Mouse (Mus musculus) intestine, postnatal 0 days (tissue): ENCODE results near the gene Stradb. TPM values are rescaled to one million over a fixed set of nuclear protein-coding genes. Genes with fewer than 3 reads are reported as not detected.

Source experiments
- ATAC-seq: fragments of 200-750 bp; cut with Nextera tagmentation; 2 replicates; pipeline ENCODE4 v1.8.0; 2017; ENCODE audit warnings: mild to moderate bottlenecking, moderate TSS enrichment, moderate library complexity
- H3K27ac ChIP-seq: fragments of 300-500 bp; sonication (generic); 2 replicates; pipeline ENCODE4 v1.5.1; 2014; ENCODE audit warnings: mild to moderate bottlenecking, low read depth, low read length, moderate library complexity
- H3K27me3 ChIP-seq: fragments of 300-500 bp; sonication (generic); replicated peaks from 2 replicates; pipeline ENCODE4 v1.6.1; 2014; ENCODE audit warnings: low read length, mixed read lengths; ENCODE audit not compliant: control insufficient read depth, insufficient read depth
- H3K36me3 ChIP-seq: fragments of 300-500 bp; sonication (generic); 2 replicates; pipeline ENCODE4 v1.6.1; 2014; ENCODE audit warnings: mild to moderate bottlenecking, moderate library complexity; ENCODE audit not compliant: control insufficient read depth, insufficient read depth
- H3K4me1 ChIP-seq: fragments of 300-500 bp; sonication (generic); replicated peaks from 2 replicates; pipeline ENCODE4 v1.6.1; 2014; ENCODE audit warnings: antibody characterized with exemption, low read length, mixed read lengths; ENCODE audit not compliant: control insufficient read depth, insufficient read depth
- H3K4me2 ChIP-seq: fragments of 300-500 bp; sonication (generic); replicated peaks from 2 replicates; pipeline ENCODE4 v1.6.1; 2014; ENCODE audit warnings: low read depth, mild to moderate bottlenecking, moderate library complexity
- H3K4me3 ChIP-seq: fragments of 300-500 bp; sonication (generic); 2 replicates; pipeline ENCODE4 v1.5.1; 2014; ENCODE audit warnings: low read depth, low read length
- H3K9ac ChIP-seq: fragments of 300-500 bp; sonication (generic); 2 replicates; pipeline ENCODE4 v1.6.1; 2014; ENCODE audit warnings: mild to moderate bottlenecking, low read depth, low read length
- H3K9me3 ChIP-seq: fragments of 300-500 bp; sonication (generic); 2 replicates; pipeline ENCODE4 v1.6.1; 2016; ENCODE audit warnings: mixed run types; ENCODE audit not compliant: control insufficient read depth
- CTCF ChIP-seq: sonication (generic); IDR thresholded peaks from 2 replicates; pipeline ENCODE4 v1.5.1; 2016; ENCODE audit warnings: low read depth, mild to moderate bottlenecking, control low read depth, antibody characterized with exemption, moderate library complexity
- WGBS: fragments of 180-500 bp; shearing (Covaris S2); extraction: QIAGEN DNeasy Blood & Tissue Kit; methylation state at CpG from one replicate; pipeline ENCODE4 v1.1.7; 2014; 5-methylcytosine and 5-hydroxymethylcytosine counted together
- polyA plus RNA-seq: library from polyadenylated mRNA; unstranded; fragments of >200 nt; fragmentation: Nextera tagmentation; extraction: Ambion mirVana; gene quantifications from 2 replicates; pipeline ENCODE4 v1.2.1, GENCODE M21; 2015

The Stradb gene
- polyA plus RNA-seq, 1 experiment from 2014 or later: 13.1 TPM

DNA sequence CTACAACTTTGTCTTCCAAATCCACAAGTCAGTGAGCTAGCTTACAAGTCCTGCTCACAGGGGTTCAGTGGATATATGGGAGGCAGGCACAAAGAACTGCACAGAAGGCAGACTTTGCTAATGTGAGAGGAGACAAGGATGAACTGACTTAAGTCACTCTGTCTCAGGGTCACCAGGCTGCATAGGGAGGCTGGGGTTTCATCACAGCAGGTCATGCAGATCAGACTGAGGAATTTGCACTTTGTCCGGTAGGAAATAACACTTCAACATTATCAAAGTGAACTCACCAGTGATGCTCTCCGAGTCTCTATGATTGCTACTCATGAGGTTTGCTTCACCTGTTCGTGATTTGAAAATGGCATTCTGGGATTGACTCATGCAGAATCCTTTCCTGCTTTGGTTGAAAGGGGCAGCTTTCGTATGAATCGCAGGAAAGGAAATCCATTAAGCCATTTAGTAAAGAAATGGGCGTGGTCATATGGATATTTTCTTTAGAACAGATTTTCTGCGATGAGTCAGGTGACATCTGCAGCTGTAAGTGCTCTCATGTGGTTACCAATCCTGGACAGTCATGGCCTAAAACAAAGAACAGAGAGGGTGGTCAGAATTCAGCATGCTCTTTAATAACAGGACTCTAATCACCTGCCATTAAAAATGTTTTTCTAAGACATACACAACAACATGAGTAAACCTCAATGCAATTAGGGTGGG lies 27.2 kb upstream of the Stradb start:
- H3K4me2 ChIP-seq: no peak overlapping the region
- peaks cover 2% of the 10 kb centered on the region for H3K4me1 ChIP-seq
- peak overlapping the region; percentile 46 for H3K27ac ChIP-seq
- 51% methylated on average over 7 of the region's 7 CpGs for WGBS
- H3K27me3 ChIP-seq: no peaks in the 10 kb centered on the region
- ATAC-seq: peak; percentile 80
- H3K9me3 ChIP-seq: no peaks in the 10 kb centered on the region
- no peak overlapping the region for H3K4me3 ChIP-seq
- H3K36me3 ChIP-seq: peaks cover 9% of the 10 kb centered on the region; the same call in 1 of the 2 replicates
- H3K9ac ChIP-seq: no peak overlapping the region
- TF ChIP-seq CTCF: no peak

DNA sequence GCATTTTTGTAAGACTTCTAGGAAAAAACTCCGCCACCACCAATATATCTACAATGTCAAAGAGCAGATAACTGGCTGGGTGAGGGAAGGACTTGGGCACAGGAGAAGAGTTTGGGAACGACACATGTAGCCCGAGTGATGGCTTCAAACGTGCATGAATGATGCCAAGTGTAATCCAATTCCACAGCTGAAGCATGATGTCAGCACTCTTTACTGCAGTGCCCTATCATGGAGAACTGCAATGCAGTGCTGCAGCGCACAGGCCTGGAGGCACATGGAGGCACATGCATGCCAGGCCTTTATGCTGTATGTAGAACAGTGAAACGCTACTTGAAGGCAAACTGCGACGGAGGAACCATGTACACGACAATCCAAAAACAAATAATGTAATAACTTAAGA lies 26.6 kb upstream of the Stradb start:
- H3K4me3 ChIP-seq: no peak overlapping the region
- H3K4me1 ChIP-seq: peaks cover 2% of the 10 kb centered on the region
- 0 out of 2 replicates have a peak overlapping the region, but pooled peaks have one; percentile 46 for H3K27ac ChIP-seq
- 77% methylated on average over 9 of the region's 9 CpGs for WGBS
- no peak for ATAC-seq
- TF ChIP-seq CTCF: no peak
- no peaks in the 10 kb centered on the region for H3K27me3 ChIP-seq
- H3K9me3 ChIP-seq: no peaks in the 10 kb centered on the region
- H3K9ac ChIP-seq: no peak overlapping the region
- peaks cover 9% of the 10 kb centered on the region; the same call in 1 of the 2 replicates for H3K36me3 ChIP-seq
- H3K4me2 ChIP-seq: no peak overlapping the region

DNA sequence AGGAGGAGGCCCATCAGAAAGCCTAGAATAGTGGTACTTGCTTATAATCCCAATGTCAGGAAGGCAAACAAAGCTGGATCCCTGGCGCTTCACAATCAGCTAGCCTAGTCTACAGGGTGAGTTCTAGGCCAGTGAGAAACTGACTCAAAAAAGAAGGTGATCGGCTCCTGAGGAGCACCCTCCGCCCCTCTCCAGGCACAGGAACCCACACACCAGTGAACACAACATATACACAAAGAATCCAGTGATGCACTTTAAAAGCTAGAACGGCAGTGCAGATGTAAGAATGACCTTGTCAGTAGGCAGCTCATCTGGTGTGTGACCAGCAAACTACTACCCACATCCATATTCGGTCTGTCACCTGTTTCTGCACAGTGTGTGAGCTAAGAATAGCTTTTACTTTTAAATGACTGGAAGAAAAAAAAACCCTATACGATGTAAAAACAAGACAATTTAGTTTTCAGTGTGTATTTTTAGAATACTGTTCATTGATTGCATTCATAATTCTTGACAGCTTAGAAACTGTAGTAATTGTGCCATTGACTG lies 23.7 kb upstream of the Stradb start:
- no peak for TF ChIP-seq CTCF
- no peak overlapping the region for H3K4me2 ChIP-seq
- H3K4me3 ChIP-seq: no peak overlapping the region
- no peak overlapping the region for H3K27ac ChIP-seq
- no peak for ATAC-seq
- H3K27me3 ChIP-seq: no peaks in the 10 kb centered on the region
- H3K4me1 ChIP-seq: peaks cover 16% of the 10 kb centered on the region
- WGBS: 83% methylated on average over 6 of the region's 6 CpGs
- no peak overlapping the region for H3K9ac ChIP-seq
- H3K36me3 ChIP-seq: peaks cover 9% of the 10 kb centered on the region; the same call in 1 of the 2 replicates
- no peaks in the 10 kb centered on the region for H3K9me3 ChIP-seq

- Histone ChIP-seq H3K4me3 (no peak overlapping the region), H3K4me1 (peaks cover 16% of the 10 kb centered on the region), H3K27me3 (no peaks in the 10 kb centered on the region), H3K27ac (peak overlapping the region; percentile 73; the same call in 1 of the 2 replicates), H3K4me2 (no peak overlapping the region), H3K36me3 (no peaks in the 10 kb centered on the region), H3K9me3 (no peaks in the 10 kb centered on the region), H3K9ac (no peak overlapping the region)
- no peak for TF ChIP-seq CTCF
- ATAC-seq: peak; percentile 77
- 14% methylated on average over 8 of the region's 8 CpGs for whole genome bisulfite sequencing
Observed at GRCm38 (mm10) chr1:58950899-58951648, 22.2 kb upstream of the Stradb start.

GRCm38 (mm10) chr1:58951841-58952240 lies 21.5 kb upstream of the Stradb start:
- Histone ChIP-seq H3K9ac (no peak overlapping the region), H3K27ac (peak overlapping the region; percentile 73), H3K4me2 (no peak overlapping the region), H3K4me3 (no peak overlapping the region), H3K4me1 (peaks cover 16% of the 10 kb centered on the region), H3K9me3 (no peaks in the 10 kb centered on the region), H3K36me3 (no peaks in the 10 kb centered on the region), H3K27me3 (no peaks in the 10 kb centered on the region)
- ATAC-seq: no peak
- TF ChIP-seq CTCF: no peak
- WGBS: 60% methylated on average over 4 of the region's 4 CpGs

DNA sequence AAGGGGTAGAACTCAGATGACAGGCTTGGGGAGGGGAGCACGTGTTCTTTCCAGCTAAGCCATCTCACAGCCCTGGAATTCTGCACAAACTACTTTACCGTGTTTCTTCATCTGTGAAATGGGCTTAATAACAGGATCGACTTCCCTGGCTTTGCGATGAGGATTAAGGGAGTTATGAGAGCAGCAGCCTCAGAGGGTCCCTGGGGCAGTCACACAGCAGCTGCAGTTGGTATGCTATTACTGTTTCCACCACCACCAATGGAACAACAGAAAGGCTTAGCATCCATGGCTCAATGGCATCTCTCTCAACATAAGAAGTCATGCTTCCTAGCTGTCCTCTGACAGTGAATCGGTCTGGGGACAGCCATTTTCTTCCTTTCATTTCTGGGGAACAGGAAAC lies 20.8 kb upstream of the Stradb start:
- TF ChIP-seq CTCF: no peak
- ATAC-seq: no peak
- WGBS: 83% methylated on average over 5 of the region's 5 CpGs

More for the DNA sequence above, 20.8 kb upstream of the Stradb start:
- Histone ChIP-seq H3K4me2 (no peak overlapping the region), H3K36me3 (no peaks in the 10 kb centered on the region), H3K9ac (no peak overlapping the region), H3K27ac (peak overlapping the region; percentile 73), H3K27me3 (no peaks in the 10 kb centered on the region), H3K9me3 (no peaks in the 10 kb centered on the region), H3K4me1 (peaks cover 16% of the 10 kb centered on the region), H3K4me3 (no peak overlapping the region)
